Mouse (Mus musculus) kidney, postnatal 14 days (tissue): ENCODE results near the gene Rcn2.

ENCODE experiments used
- DNase-seq: peaks from one replicate; pipeline ENCODE4 v3.0.0; 2022; ENCODE audit warnings: mixed read lengths

Rcn2 gene

DNA sequence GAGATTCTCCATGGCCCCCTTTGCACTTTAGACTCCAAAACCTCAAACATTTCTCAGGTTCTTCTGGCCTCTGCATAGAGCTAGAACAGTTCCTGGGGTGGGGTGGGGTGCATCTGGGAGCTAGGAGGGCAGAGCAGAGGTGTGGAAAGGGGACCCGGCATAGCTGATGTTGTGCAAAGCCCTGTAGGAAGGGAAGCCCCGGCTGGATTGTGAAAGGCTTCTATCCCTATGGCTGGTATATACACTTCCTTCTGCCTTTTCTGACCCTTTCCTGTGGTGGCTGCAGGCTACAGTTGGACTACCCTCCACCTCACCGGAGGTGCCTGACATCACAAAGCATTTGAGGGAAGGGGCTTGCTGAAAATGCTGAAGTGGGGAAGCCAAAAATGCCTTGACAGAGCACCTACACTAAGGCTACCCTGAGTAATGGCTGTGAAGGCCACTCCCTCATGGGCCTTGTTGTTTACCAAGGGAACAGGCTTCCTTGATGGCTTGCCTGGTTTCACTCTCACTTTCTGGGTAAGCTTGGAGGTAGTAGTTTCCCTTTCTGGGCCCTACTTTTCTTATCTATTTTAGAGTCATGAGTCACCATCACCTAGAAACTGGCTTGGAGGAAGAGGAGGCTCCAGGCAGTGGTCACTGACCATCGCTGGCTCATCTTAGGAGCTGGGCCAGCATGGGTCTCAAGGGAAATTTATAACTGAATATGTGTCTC is 56.1 kb downstream of the Rcn2 start:
- DNase-seq, result no peak

- DNase-seq, result no peak
Observed at GRCm38 (mm10) chr9:56100041-56100522, 58.4 kb downstream of the Rcn2 start.

GRCm38 (mm10) chr9:56101022-56101421 is 59.4 kb downstream of the Rcn2 start:
- no peak for DNase-seq

DNA sequence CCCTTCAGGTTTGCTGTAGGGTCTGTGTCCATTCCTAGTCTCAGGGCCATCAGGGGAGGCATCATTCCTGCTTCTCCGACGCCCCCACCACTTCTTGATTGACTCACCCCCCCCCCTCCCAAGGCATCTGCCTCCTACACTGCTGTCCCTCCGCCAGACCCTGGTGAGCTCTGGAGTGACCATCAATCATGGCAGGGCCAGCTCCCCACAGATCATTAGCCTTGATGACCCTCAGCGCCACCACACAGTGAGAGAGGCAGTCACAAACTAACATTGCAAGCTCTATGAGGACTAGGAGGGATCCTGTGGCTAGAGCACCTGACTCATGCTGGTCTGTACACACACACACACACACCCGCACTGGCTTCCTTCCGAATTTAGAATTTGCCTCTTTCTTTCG is 63.3 kb downstream of the Rcn2 start:
- no peak for DNase-seq

GRCm38 (mm10) chr9:56106274-56107072 is 64.8 kb downstream of the Rcn2 start:
- no peak for DNase-seq

GRCm38 (mm10) chr9:56107527-56107926 is 65.9 kb downstream of the Rcn2 start:
- DNase-seq, result no peak

- DNase-seq, result no peak
Observed at GRCm38 (mm10) chr9:56108174-56108573, 66.5 kb downstream of the Rcn2 start.
